Mouse (Mus musculus): ENCODE data around the gene Gm10642.

The Gm10642 gene

GRCm38 (mm10) chr9:70665372-70666145, 9.5 kb downstream of the Gm10642 start:
- DNase-seq (ENCODE audit: low read depth, low spot score), result no peak
- Histone ChIP-seq H3K36me3 (ENCODE audit: control insufficient read depth, insufficient read depth, low read length, poor library complexity, severe bottlenecking) (no peaks in the 10 kb centered on the region), H3K27me3 (ENCODE audit: control insufficient read depth, insufficient read depth, low read length, poor library complexity, severe bottlenecking) (no peaks in the 10 kb centered on the region)

- Histone ChIP-seq H3K36me3 (ENCODE audit: control insufficient read depth, insufficient read depth, low read length, poor library complexity, severe bottlenecking) (no peaks in the 10 kb centered on the region), H3K27me3 (ENCODE audit: control insufficient read depth, insufficient read depth, low read length, poor library complexity, severe bottlenecking) (no peaks in the 10 kb centered on the region)
- DNase-seq (ENCODE audit: low read depth, low spot score), result no peak
Measured at GRCm38 (mm10) chr9:70666811-70667210, 10.8 kb downstream of the Gm10642 start.

GRCm38 (mm10) chr9:70668048-70668447, 12.0 kb downstream of the Gm10642 start:
- DNase-seq (ENCODE audit: low read depth, low spot score), result peak; percentile 56
- H3K36me3 ChIP-seq (ENCODE audit: control insufficient read depth, insufficient read depth, low read length, poor library complexity, severe bottlenecking), result no peaks in the 10 kb centered on the region
- H3K27me3 ChIP-seq (ENCODE audit: control insufficient read depth, insufficient read depth, low read length, poor library complexity, severe bottlenecking), result no peaks in the 10 kb centered on the region

GRCm38 (mm10) chr9:70669197-70669596, 13.1 kb downstream of the Gm10642 start:
- H3K36me3 ChIP-seq (ENCODE audit: control insufficient read depth, insufficient read depth, low read length, poor library complexity, severe bottlenecking), result no peaks in the 10 kb centered on the region
- DNase-seq (ENCODE audit: low read depth, low spot score), result no peak

DNA sequence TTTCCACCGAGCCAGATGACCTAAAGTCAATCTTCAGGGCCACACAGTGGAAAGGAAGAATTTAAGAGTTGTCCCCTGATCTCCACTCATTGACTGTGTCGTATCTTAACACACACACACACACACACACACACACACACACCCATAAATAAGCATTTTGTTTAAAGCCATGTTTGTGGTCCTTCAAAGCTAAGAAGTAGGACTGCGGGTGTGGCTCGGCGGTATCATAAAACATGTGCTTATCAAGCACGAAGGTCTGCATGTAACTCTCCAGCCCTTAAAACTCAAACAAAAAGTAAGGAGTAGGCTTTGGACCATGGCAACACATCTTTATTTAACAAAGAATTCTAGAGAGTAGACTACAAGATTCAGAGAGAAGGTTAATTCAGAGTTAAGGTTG, 14.3 kb downstream of the Gm10642 start:
- no peak for DNase-seq (ENCODE audit: low read depth, low spot score)

More at GRCm38 (mm10) chr9:70669197-70669596, 13.1 kb downstream of the Gm10642 start:
- no peaks in the 10 kb centered on the region for H3K27me3 ChIP-seq (ENCODE audit: control insufficient read depth, insufficient read depth, low read length, poor library complexity, severe bottlenecking)

GRCm38 (mm10) chr9:70671278-70671677, 15.2 kb downstream of the Gm10642 start:
- Histone ChIP-seq H3K36me3 (ENCODE audit: control insufficient read depth, insufficient read depth, low read length, poor library complexity, severe bottlenecking) (no peaks in the 10 kb centered on the region), H3K27me3 (ENCODE audit: control insufficient read depth, insufficient read depth, low read length, poor library complexity, severe bottlenecking) (no peaks in the 10 kb centered on the region)
- DNase-seq (ENCODE audit: low read depth, low spot score), result peak; percentile 87

More for the DNA sequence above, 14.3 kb downstream of the Gm10642 start:
- Histone ChIP-seq H3K36me3 (ENCODE audit: control insufficient read depth, insufficient read depth, low read length, poor library complexity, severe bottlenecking) (no peaks in the 10 kb centered on the region), H3K27me3 (ENCODE audit: control insufficient read depth, insufficient read depth, low read length, poor library complexity, severe bottlenecking) (no peaks in the 10 kb centered on the region)

DNA sequence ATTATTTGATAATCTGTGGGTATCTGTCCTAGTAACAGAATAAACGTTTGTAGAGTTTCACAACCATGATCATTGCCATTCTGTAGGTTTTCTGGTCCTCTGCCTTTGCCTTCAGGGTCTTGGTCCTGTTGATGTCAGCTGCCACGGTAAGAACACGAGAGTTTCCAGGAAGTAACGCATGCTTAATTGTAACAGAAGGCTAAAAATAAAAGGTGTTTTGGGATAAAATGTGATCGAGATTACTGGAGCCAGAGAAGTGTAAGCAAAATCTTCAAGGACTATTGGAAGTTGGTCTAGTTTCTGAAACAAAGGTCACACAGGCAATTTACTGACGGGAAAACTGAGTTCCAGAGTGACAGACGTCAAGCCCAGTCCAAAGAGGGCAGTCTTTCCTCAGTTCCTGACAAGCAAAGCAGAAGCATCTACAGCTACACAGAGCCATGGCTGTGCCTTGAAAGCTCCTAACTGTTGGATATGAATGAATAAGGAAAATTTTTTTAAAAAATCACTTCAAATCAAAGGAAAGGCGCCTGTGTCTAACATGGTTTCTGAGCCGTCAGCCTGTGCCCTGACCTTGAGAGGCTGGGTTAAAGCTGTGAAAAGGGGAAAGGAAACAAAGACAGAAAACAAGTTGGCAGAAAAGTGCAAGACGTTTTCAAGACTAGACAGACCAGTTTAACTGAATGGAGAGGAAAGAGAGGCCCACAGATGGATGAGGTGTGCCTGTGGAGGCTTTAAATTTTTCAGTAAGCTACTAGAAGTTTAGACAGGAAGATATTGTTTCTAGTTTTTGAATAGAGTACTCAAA, 15.9 kb downstream of the Gm10642 start:
- H3K36me3 ChIP-seq (ENCODE audit: control insufficient read depth, insufficient read depth, low read length, poor library complexity, severe bottlenecking), result no peaks in the 10 kb centered on the region
- H3K27me3 ChIP-seq (ENCODE audit: control insufficient read depth, insufficient read depth, low read length, poor library complexity, severe bottlenecking), result no peaks in the 10 kb centered on the region
- DNase-seq (ENCODE audit: low read depth, low spot score), result peak; percentile 77

DNA sequence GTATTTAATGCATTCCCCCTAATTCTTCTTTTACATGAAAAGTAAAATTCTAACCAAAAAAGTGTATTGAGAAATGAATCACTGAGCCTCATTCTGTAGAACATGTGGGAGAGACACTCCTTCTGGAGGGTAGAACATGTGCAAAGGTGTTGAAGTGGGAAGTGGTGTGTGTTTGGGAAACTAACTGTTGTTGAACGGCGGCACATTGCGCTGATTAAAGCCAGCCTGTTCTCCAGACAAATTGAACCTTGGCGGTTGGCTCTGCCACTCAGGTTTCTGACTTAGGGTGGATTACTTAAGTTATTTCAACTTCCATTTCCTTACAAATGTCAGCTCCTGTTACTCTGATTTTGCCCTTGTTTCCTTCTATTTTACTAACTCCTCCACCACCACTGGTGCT, 17.6 kb downstream of the Gm10642 start:
- DNase-seq (ENCODE audit: low read depth, low spot score), result no peak
- no peaks in the 10 kb centered on the region for H3K36me3 ChIP-seq (ENCODE audit: control insufficient read depth, insufficient read depth, low read length, poor library complexity, severe bottlenecking)
- H3K27me3 ChIP-seq (ENCODE audit: control insufficient read depth, insufficient read depth, low read length, poor library complexity, severe bottlenecking), result no peaks in the 10 kb centered on the region

DNA sequence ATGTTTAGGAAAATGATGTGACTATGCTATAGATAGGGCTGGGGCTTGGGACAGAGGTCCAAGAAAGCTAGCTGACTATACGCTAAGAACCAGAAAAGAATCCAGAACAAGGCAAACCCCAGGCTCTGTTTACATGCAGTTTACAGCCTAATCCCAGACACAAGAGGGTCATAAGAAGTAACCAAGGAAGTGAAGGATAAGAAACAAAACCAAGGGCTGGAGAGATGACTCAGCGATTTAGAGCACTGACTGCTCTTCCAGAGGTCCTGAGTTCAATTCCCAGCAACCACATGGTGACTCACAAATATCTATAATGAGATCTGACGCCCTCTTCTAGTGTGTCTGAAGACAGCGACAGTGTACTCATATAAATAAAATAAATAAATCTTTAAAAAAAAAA, 19.1 kb downstream of the Gm10642 start:
- Histone ChIP-seq H3K36me3 (ENCODE audit: control insufficient read depth, insufficient read depth, low read length, poor library complexity, severe bottlenecking) (no peaks in the 10 kb centered on the region), H3K27me3 (ENCODE audit: control insufficient read depth, insufficient read depth, low read length, poor library complexity, severe bottlenecking) (no peaks in the 10 kb centered on the region)
- DNase-seq (ENCODE audit: low read depth, low spot score), result no peak

DNA sequence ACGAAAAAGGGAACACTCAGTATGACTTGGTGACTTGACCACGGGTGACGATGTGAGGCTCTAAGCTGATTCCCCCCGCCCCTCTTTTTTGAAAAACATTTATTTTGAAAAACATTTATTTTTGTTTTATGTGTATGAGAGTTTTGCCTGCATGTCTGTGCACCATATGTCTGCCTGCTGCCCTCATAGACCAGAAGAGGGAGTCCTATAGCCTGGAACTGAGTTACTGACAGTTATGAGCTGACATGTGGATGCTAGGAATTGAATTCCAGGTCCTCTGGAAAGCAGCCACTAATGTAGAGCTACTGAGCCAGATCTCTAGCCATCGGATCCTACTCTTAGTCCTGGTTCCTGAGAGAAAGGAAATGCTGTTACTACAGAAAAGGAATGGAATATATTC, 19.9 kb downstream of the Gm10642 start:
- no peaks in the 10 kb centered on the region for H3K27me3 ChIP-seq (ENCODE audit: control insufficient read depth, insufficient read depth, low read length, poor library complexity, severe bottlenecking)
- H3K36me3 ChIP-seq (ENCODE audit: control insufficient read depth, insufficient read depth, low read length, poor library complexity, severe bottlenecking), result no peaks in the 10 kb centered on the region
- DNase-seq (ENCODE audit: low read depth, low spot score), result no peak

DNA sequence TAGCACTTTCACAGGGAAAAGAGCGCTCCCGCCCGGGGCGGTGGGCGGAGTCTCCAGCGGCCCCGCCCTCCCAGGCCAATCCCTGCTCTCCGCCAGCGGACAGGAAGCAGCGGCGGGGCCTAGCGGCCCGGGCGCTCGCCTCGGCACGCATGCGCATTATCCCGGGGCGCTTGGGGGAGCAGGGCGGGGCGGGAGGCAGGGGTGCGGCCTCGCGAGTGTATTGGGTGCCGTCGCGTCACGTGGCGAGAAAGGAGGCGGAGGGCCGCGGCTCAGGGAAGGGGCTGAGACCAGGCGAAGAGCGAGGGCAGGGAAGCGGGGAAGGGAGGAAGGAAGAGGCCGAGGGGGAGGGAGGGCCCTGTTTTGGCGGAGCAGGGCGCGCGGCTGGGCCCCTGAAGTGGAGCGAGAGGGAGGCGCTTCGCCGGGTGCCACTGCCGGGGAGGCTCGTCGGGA, 22.7 kb downstream of the Gm10642 start, which contains the start of gene Adam10:
Gene Adam10 (plus strand): TSS at position 316 of the 450 bp plus-strand sequence.
- Histone ChIP-seq H3K36me3 (ENCODE audit: control insufficient read depth, insufficient read depth, low read length, poor library complexity, severe bottlenecking) (no peaks in the 10 kb centered on the region), H3K27me3 (ENCODE audit: control insufficient read depth, insufficient read depth, low read length, poor library complexity, severe bottlenecking) (no peaks in the 10 kb centered on the region)
- peak; percentile 99 for DNase-seq (ENCODE audit: low read depth, low spot score)

- peak; percentile 50 for DNase-seq (ENCODE audit: low read depth, low spot score)
- no peaks in the 10 kb centered on the region for H3K36me3 ChIP-seq (ENCODE audit: control insufficient read depth, insufficient read depth, low read length, poor library complexity, severe bottlenecking)
- no peaks in the 10 kb centered on the region for H3K27me3 ChIP-seq (ENCODE audit: control insufficient read depth, insufficient read depth, low read length, poor library complexity, severe bottlenecking)
Measured at GRCm38 (mm10) chr9:70679132-70680091, 23.4 kb downstream of the Gm10642 start.

- no peak for DNase-seq (ENCODE audit: low read depth, low spot score)
- Histone ChIP-seq H3K36me3 (ENCODE audit: control insufficient read depth, insufficient read depth, low read length, poor library complexity, severe bottlenecking) (no peaks in the 10 kb centered on the region), H3K27me3 (ENCODE audit: control insufficient read depth, insufficient read depth, low read length, poor library complexity, severe bottlenecking) (no peaks in the 10 kb centered on the region)
Measured at GRCm38 (mm10) chr9:70682202-70682601, 26.2 kb downstream of the Gm10642 start.

DNA sequence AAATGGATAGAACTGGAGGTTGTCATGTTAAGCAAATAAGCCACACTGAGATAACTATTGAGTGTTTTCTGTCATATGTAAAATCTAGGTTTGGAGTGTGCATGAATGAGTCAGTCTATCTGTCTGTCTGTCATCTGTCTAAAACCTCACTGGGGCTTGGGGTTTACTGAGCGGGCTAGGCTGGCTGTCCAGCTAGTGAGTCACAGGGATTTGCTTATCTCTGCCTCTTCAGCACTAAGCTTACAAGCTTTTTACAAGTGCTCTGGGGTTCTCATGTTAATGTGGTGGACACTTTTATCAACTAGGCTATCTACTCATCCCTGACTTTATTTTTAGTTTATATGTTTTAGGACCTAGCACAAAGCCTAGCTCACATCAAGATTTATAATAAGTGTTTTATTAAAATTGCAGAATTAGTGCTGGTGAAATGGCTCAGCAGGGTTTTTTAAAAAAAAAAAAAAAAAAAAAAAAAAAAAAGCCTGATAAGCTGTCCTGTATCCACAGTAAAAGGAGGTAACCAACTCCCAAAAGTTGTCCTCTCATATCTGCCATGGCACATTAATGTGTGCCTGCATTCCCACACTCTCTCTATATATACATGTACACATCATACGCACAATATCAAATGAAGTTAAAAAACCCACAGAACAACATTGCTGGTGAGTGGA, 32.4 kb downstream of the Gm10642 start:
- Histone ChIP-seq H3K27me3 (ENCODE audit: control insufficient read depth, insufficient read depth, low read length, poor library complexity, severe bottlenecking) (no peaks in the 10 kb centered on the region), H3K36me3 (ENCODE audit: control insufficient read depth, insufficient read depth, low read length, poor library complexity, severe bottlenecking) (no peaks in the 10 kb centered on the region)
- DNase-seq (ENCODE audit: low read depth, low spot score), result no peak

Measured in splenic B cell, adult 2 months (primary cell).